Mouse (Mus musculus) layer of hippocampus, postnatal 10 days (tissue): ENCODE results near the gene Clca3a1. TPM values are rescaled to one million over a fixed set of nuclear protein-coding genes. Genes with fewer than 3 reads are reported as not detected.

Experiments
- DNase-seq, 2 experiments: peaks; one replicate each; pipeline ENCODE4 v3.0.0; 2021; ENCODE audit warnings: low spot score in 2 of 2
- total RNA-seq, 2 experiments: library from RNA; stranded (reverse); gene quantifications; 2 replicates each; pipeline ENCODE4 v1.2.3; 2021

Clca3a1 gene
- total RNA-seq, 2 experiments from 2014 or later: 0.80 to 0.82 TPM

DNA sequence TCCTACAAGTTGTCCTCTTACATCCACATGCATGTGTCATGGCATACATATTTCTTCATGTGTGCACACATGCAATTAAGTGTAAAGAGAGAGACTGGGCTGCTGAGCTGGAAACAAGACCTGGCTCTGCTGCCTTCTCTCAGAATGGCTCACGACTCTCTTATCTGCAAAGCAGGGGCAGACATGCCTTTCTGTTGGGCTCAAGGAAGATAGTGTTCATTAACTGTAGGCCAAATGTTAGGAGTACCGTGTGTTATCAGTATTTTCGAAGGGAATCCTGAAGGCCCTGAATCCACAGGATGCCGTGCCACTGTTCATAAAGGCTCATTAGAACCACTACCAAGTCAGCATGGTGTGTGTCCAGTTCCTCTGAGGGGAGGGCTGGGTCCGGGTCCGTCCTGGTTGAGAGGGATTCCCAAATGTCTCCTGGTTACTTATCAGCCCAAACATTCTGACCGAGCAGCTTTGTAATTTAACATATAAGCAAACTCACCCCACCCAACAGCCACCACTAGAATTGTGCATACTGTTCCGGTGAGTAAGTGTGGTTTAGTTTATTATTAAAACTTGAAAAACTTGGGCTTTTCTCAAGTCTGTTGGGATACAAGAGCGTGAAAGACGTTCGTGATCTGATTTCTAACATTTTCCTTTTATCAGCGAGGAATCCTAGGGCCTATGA is 77.5 kb downstream of the Clca3a1 start:
- DNase-seq: no peak

DNA sequence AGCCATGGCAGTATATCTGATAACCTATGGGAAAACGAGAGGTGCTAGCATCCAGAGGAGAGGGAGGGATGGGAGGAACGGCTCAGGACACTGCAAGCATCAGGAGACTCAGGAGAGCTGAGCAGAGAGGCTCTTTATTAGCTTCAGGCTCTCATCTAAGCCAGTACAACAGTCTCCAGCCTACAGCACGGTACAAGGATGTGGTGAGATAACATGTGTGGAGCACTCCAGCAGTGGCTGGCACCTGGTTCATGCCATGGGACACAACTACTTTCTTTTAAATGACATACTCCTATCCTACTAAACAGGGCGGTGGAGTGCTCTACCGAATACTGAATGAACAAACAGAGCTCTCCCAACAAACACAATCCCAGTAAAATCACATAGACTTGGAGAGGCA is 79.2 kb downstream of the Clca3a1 start:
- DNase-seq: no peak

GRCm38 (mm10) chr3:144679701-144680159 is 81.0 kb downstream of the Clca3a1 start:
- DNase-seq: no peak

Other genes with a start within 250 kb of the Clca3a1 start
- 10 to 100 TPM; 48.8 to 51.9 TPM for gene Hs2st1, start 190.8 kb downstream of the Clca3a1 start, total RNA-seq
- gene Selenof, start 190.7 kb downstream of the Clca3a1 start, total RNA-seq: 100 to 1,000 TPM; 293 to 294 TPM
- gene Sh3glb1, start 40.6 kb downstream of the Clca3a1 start, total RNA-seq: 100 to 1,000 TPM; 101 to 110 TPM
- 1 to 10 TPM in 1 of 2 experiments, under 1 TPM in 1; 0.91 to 1.1 TPM for gene Clca3a2, start 58.5 kb upstream of the Clca3a1 start, total RNA-seq
- gene Clca3b, start 88.4 kb upstream of the Clca3a1 start, total RNA-seq: not detected
- gene Clca4b, start 171.6 kb upstream of the Clca3a1 start, total RNA-seq: not detected
- not detected for gene Clca4a, start 214.1 kb upstream of the Clca3a1 start, total RNA-seq